Mouse (Mus musculus) liver, adult 2 months (tissue): ENCODE measurements at regions not wholly inside any gene's neighbourhood (a gene's known extent, or its start where the extent isn't known, plus 50 kb on each side); places are given as distances from the start of the nearest gene placed in this dataset.

ENCODE experiments used
- DNase-seq: peaks from one replicate; pipeline ENCODE4 v3.0.0-alpha.2; 2011; ENCODE audit warnings: low read depth, low spot score; ENCODE audit errors: extremely low read depth
- H3K27ac ChIP-seq: fragments of 200-500 bp; replicated peaks from 2 replicates; pipeline ENCODE4 v1.5.1; 2012; ENCODE audit warnings: low read depth, mild to moderate bottlenecking, control low read depth, inconsistent platforms, low read length; ENCODE audit not compliant: insufficient read depth
- H3K27me3 ChIP-seq: fragments of 200-500 bp; 2 replicates; pipeline ENCODE4 v1.6.1; 2012; ENCODE audit warnings: mild to moderate bottlenecking, moderate library complexity, low read length, inconsistent platforms; ENCODE audit not compliant: control insufficient read depth, insufficient read depth
- H3K36me3 ChIP-seq: fragments of 200-500 bp; 2 replicates; pipeline ENCODE4 v1.6.1; 2012; ENCODE audit warnings: low read length, inconsistent platforms; ENCODE audit not compliant: control insufficient read depth, insufficient read depth
- H3K4me1 ChIP-seq: fragments of 200-500 bp; 2 replicates; pipeline ENCODE4 v1.6.1; 2011; ENCODE audit warnings: low read length; ENCODE audit not compliant: control insufficient read depth, insufficient read depth
- H3K4me3 ChIP-seq: fragments of 200-500 bp; 2 replicates; pipeline ENCODE4 v1.5.1; 2011; ENCODE audit warnings: low read depth, mild to moderate bottlenecking, control low read depth, low read length, moderate library complexity; ENCODE audit not compliant: insufficient read depth
- H3K79me2 ChIP-seq: fragments of 200-500 bp; 2 replicates; pipeline ENCODE4 v1.6.1; 2012; ENCODE audit warnings: inconsistent platforms, mild to moderate bottlenecking, low read length, moderate library complexity; ENCODE audit not compliant: control insufficient read depth, insufficient read depth
- H3K9ac ChIP-seq: fragments of 200-500 bp; 2 replicates; pipeline ENCODE4 v1.6.1; 2012; ENCODE audit warnings: low read depth, mild to moderate bottlenecking, control low read depth, inconsistent platforms, low read length
- CTCF ChIP-seq: fragments of 200-500 bp; IDR thresholded peaks from 2 replicates; pipeline ENCODE4 v1.5.1; 2011; ENCODE audit warnings: low read depth, low read length, control low read depth
- POLR2A ChIP-seq: fragments of 200-500 bp; IDR thresholded peaks from 2 replicates; pipeline ENCODE4 v1.6.1; 2011; ENCODE audit warnings: low read length, control low read depth; ENCODE audit not compliant: insufficient read depth; ENCODE audit errors: extremely low read depth
- WGBS: fragments of 180-500 bp; shearing (Covaris S2); methylation state at CpG from one replicate; pipeline ENCODE4 v1.1.7; 2018; 5-methylcytosine and 5-hydroxymethylcytosine counted together

- no peak for TF ChIP-seq CTCF
- TF ChIP-seq POLR2A = no peak
- Histone ChIP-seq H3K79me2 (no peaks in the 10 kb centered on the region), H3K27ac (no peak overlapping the region), H3K27me3 (peaks cover 2% of the 10 kb centered on the region; the same call in 1 of the 2 replicates), H3K4me1 (no peaks in the 10 kb centered on the region), H3K36me3 (no peaks in the 10 kb centered on the region), H3K9ac (no peak overlapping the region), H3K4me3 (no peak overlapping the region)
- 40% methylated on average over 1 of the region's 1 CpGs for WGBS
- DNase-seq = no peak
Measured at GRCm38 (mm10) chr6:140816359-140816758, 87.3 kb downstream of the Gm11077 start.

- Histone ChIP-seq H3K27ac (no peak overlapping the region), H3K79me2 (no peaks in the 10 kb centered on the region), H3K36me3 (no peaks in the 10 kb centered on the region), H3K9ac (no peak overlapping the region), H3K4me1 (no peaks in the 10 kb centered on the region), H3K4me3 (no peak overlapping the region), H3K27me3 (peaks cover 2% of the 10 kb centered on the region; the same call in 1 of the 2 replicates)
- peak; percentile 32 for DNase-seq
- WGBS = 39% methylated on average over 6 of the region's 6 CpGs
- TF ChIP-seq POLR2A = no peak
- no peak for TF ChIP-seq CTCF
Measured at GRCm38 (mm10) chr6:140816831-140817230, 87.7 kb downstream of the Gm11077 start.

- Histone ChIP-seq H3K4me3 (no peak overlapping the region), H3K27ac (no peak overlapping the region), H3K4me1 (no peaks in the 10 kb centered on the region), H3K36me3 (no peaks in the 10 kb centered on the region), H3K79me2 (no peaks in the 10 kb centered on the region), H3K9ac (no peak overlapping the region), H3K27me3 (peaks cover 2% of the 10 kb centered on the region; the same call in 1 of the 2 replicates)
- no peak for TF ChIP-seq CTCF
- no peak for TF ChIP-seq POLR2A
- 67% methylated on average over 8 of the region's 8 CpGs for WGBS
- DNase-seq = peak; percentile 9
Measured at GRCm38 (mm10) chr6:140819451-140819878, 90.4 kb downstream of the Gm11077 start.

GRCm38 (mm10) chr6:140826522-140826921 is 97.4 kb downstream of the Gm11077 start:
- Histone ChIP-seq H3K27ac (no peak overlapping the region), H3K4me1 (no peaks in the 10 kb centered on the region), H3K27me3 (no peaks in the 10 kb centered on the region), H3K79me2 (no peaks in the 10 kb centered on the region), H3K36me3 (no peaks in the 10 kb centered on the region), H3K9ac (no peak overlapping the region), H3K4me3 (no peak overlapping the region)
- DNase-seq = no peak
- TF ChIP-seq POLR2A (no peak), CTCF (no peak)

- no peak for TF ChIP-seq POLR2A
- no peak for TF ChIP-seq CTCF
Measured at GRCm38 (mm10) chr6:140827651-140828050, 98.6 kb downstream of the Gm11077 start.

GRCm38 (mm10) chr6:140843292-140843991 is 114.4 kb downstream of the Gm11077 start:
- Histone ChIP-seq H3K9ac (no peak overlapping the region), H3K79me2 (no peaks in the 10 kb centered on the region)
- TF ChIP-seq CTCF (no peak), POLR2A (no peak)

More at GRCm38 (mm10) chr6:140827651-140828050, 98.6 kb downstream of the Gm11077 start:
- Histone ChIP-seq H3K27me3 (no peaks in the 10 kb centered on the region), H3K4me3 (no peak overlapping the region), H3K4me1 (no peaks in the 10 kb centered on the region), H3K9ac (no peak overlapping the region), H3K79me2 (no peaks in the 10 kb centered on the region), H3K27ac (no peak overlapping the region), H3K36me3 (no peaks in the 10 kb centered on the region)
- DNase-seq = no peak

More at GRCm38 (mm10) chr6:140843292-140843991, 114.4 kb downstream of the Gm11077 start:
- Histone ChIP-seq H3K4me1 (no peaks in the 10 kb centered on the region), H3K27ac (no peak overlapping the region), H3K36me3 (no peaks in the 10 kb centered on the region), H3K4me3 (no peak overlapping the region), H3K27me3 (peaks cover 4% of the 10 kb centered on the region; the same call in 1 of the 2 replicates)
- 80% methylated on average over 8 of the region's 8 CpGs for WGBS
- DNase-seq = no peak
